ENCODE assay signal across 14 mouse cellular contexts in the genomic region with DNA sequence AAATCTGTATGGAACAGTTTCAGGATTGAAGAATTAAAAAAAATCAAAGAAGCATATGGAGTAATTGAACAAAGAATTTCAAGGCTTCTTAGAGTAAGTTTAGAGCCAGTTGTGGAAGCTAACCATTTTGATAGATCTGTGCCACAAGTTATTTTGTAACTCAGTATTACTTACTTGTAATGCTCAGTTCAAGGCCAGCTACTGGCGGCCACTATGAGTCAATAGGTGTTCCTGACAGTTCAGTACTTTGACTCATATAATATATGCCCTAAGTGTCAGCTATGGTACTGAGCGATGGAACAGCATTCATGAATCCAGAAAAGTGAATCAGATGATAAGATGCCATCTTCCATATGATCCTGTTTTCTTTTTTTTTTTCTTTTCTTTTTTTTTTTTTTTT.
"Had no signal": no experiment of that assay in that cellular context is flagged by ENCODE, and none has a peak within 500 bp of the region (broad histone marks: within the 10 kb centered on the region; RNA-seq: fewer than 3 reads in every experiment).

No protein-coding gene starts in this region.

- DNase-seq: gastrocnemius, postnatal 14 days; gastrocnemius, postnatal 36 days; heart, adult 11 months; heart, adult 2 months; heart, postnatal 10 days; heart, postnatal 36 days; kidney, adult 11 months; kidney, adult 2 months; kidney, adult 9 months; kidney, postnatal 14 days; kidney, postnatal 36 days; layer of hippocampus, adult 9-11 months; layer of hippocampus, postnatal 36 days; left cerebral cortex, postnatal 4 days had no signal
